Mouse (Mus musculus) liver, embryonic 11.5 days (tissue): ENCODE measurements around the gene Gas6. TPM values are rescaled to one million over a fixed set of nuclear protein-coding genes. Genes with fewer than 3 reads are reported as not detected.

ENCODE experiments used
- ATAC-seq: fragments of 200-750 bp; cut with Nextera tagmentation; replicated peaks from 2 replicates; pipeline ENCODE4 v1.8.0; 2017; ENCODE audit warnings: moderate number of reproducible peaks, mild to moderate bottlenecking, moderate TSS enrichment, moderate library complexity; ENCODE audit not compliant: low FRiP score
- DNase-seq: peaks from one replicate; pipeline ENCODE4 v3.0.0-alpha.2; 2017; ENCODE audit warnings: low spot score
- H3K27ac ChIP-seq: fragments of 300-500 bp; sonication (generic); 2 replicates; pipeline ENCODE4 v1.5.1; 2014; ENCODE audit warnings: mild to moderate bottlenecking, low read depth, low read length, control low read depth
- H3K27me3 ChIP-seq: fragments of 300-500 bp; sonication (generic); replicated peaks from 2 replicates; pipeline ENCODE4 v1.6.1; 2014; ENCODE audit warnings: low read length, mixed read lengths; ENCODE audit not compliant: control insufficient read depth, insufficient read depth
- H3K36me3 ChIP-seq: fragments of 300-500 bp; sonication (generic); 2 replicates; pipeline ENCODE4 v1.6.1; 2014; ENCODE audit warnings: mild to moderate bottlenecking, low read length, moderate library complexity, mixed read lengths; ENCODE audit not compliant: control insufficient read depth, insufficient read depth
- H3K4me1 ChIP-seq: fragments of 300-500 bp; sonication (generic); replicated peaks from 2 replicates; pipeline ENCODE4 v1.6.1; 2014; ENCODE audit warnings: low read length, mixed read lengths; ENCODE audit not compliant: control insufficient read depth, insufficient read depth
- H3K4me2 ChIP-seq: fragments of 300-500 bp; sonication (generic); 2 replicates; pipeline ENCODE4 v1.6.1; 2014; ENCODE audit warnings: mild to moderate bottlenecking, control low read depth, moderate library complexity
- H3K4me3 ChIP-seq: fragments of 300-500 bp; sonication (generic); 2 replicates; pipeline ENCODE4 v1.5.1; 2014; ENCODE audit warnings: low read depth, low read length, control low read depth
- H3K9ac ChIP-seq: fragments of 300-500 bp; sonication (generic); 2 replicates; pipeline ENCODE4 v1.6.1; 2014; ENCODE audit warnings: low read depth, low read length, control low read depth
- H3K9me3 ChIP-seq: fragments of 300-500 bp; sonication (generic); 2 replicates; pipeline ENCODE4 v1.6.1; 2016; ENCODE audit warnings: low read length, inconsistent platforms, mixed read lengths; ENCODE audit not compliant: control insufficient read depth
- WGBS: fragments of 180-500 bp; shearing (Covaris S2); extraction: QIAGEN DNeasy Blood & Tissue Kit; methylation state at CpG from one replicate; pipeline ENCODE4 v1.1.7; 2014; 5-methylcytosine and 5-hydroxymethylcytosine counted together
- polyA plus RNA-seq: library from polyadenylated mRNA; unstranded; fragments of >200 nt; fragmentation: Nextera tagmentation; extraction: Ambion mirVana; gene quantifications from 2 replicates; pipeline ENCODE4 v1.2.1, GENCODE M21; 2014

Gene Gas6
- polyA plus RNA-seq, 1 experiment from 2014 or later = 5.5 TPM

GRCm38 (mm10) chr8:13493011-13493410 is 1.3 kb downstream of the Gas6 start:
- ATAC-seq = no peak
- no peak overlapping the region for H3K4me2 ChIP-seq
- H3K27ac ChIP-seq = no peak overlapping the region
- H3K27me3 ChIP-seq = peaks cover 42% of the 10 kb centered on the region
- H3K4me1 ChIP-seq = no peaks in the 10 kb centered on the region; the same call in 1 of the 2 replicates
- DNase-seq = no peak
- 58% methylated on average over 11 of the region's 11 CpGs for WGBS
- H3K9ac ChIP-seq = no peak overlapping the region
- H3K36me3 ChIP-seq = no peaks in the 10 kb centered on the region
- no peaks in the 10 kb centered on the region for H3K9me3 ChIP-seq
- H3K4me3 ChIP-seq = no peak overlapping the region

- 43% methylated on average over 9 of the region's 9 CpGs for WGBS
- Histone ChIP-seq H3K36me3 (no peaks in the 10 kb centered on the region), H3K27ac (no peak overlapping the region), H3K4me1 (no peaks in the 10 kb centered on the region; the same call in 1 of the 2 replicates), H3K4me2 (no peak overlapping the region), H3K9ac (no peak overlapping the region), H3K9me3 (no peaks in the 10 kb centered on the region), H3K4me3 (no peak overlapping the region), H3K27me3 (peaks cover 42% of the 10 kb centered on the region)
- ATAC-seq = no peak
- no peak for DNase-seq
Observed at GRCm38 (mm10) chr8:13492198-13492995, 1.9 kb downstream of the Gas6 start.

DNA sequence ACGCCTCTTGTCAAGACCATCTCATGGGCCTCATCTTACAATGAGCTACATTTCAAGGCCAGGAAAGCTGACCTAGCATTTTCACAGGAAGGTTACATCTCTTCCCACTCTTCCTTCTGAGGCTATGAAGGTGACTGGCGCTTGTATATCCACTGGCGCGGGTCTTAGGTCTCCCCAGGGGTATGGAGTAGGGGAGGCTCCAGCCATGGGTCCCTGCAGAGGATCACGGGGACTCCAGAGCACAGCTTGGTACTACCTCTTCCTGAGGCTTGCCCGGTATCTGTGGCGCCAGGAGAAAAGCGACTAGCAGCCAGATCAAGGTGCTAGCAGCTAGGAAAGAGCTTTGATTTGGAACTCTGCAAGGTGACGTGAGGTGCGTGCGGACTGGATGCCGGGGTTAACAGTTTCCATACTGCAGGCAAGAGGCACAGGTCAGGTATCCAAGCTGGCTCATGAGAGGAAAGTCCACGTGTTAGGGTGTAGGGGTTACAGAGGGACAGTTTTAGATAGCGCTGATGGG is 2.7 kb downstream of the Gas6 start:
- Histone ChIP-seq H3K9me3 (no peaks in the 10 kb centered on the region), H3K27ac (no peak overlapping the region), H3K36me3 (no peaks in the 10 kb centered on the region), H3K27me3 (peaks cover 42% of the 10 kb centered on the region), H3K4me3 (no peak overlapping the region), H3K4me1 (no peaks in the 10 kb centered on the region; the same call in 1 of the 2 replicates), H3K9ac (no peak overlapping the region), H3K4me2 (no peak overlapping the region)
- 72% methylated on average over 14 of the region's 14 CpGs for WGBS
- no peak for ATAC-seq
- DNase-seq = no peak

GRCm38 (mm10) chr8:13489986-13490910 is 4.0 kb downstream of the Gas6 start:
- 20% methylated on average over 13 of the region's 13 CpGs for WGBS
- Histone ChIP-seq H3K36me3 (no peaks in the 10 kb centered on the region), H3K4me3 (no peak overlapping the region), H3K9me3 (no peaks in the 10 kb centered on the region), H3K27ac (no peak overlapping the region), H3K27me3 (peaks cover 39% of the 10 kb centered on the region), H3K4me2 (no peak overlapping the region), H3K9ac (no peak overlapping the region), H3K4me1 (no peaks in the 10 kb centered on the region; the same call in 1 of the 2 replicates)
- DNase-seq = no peak
- ATAC-seq = no peak

DNA sequence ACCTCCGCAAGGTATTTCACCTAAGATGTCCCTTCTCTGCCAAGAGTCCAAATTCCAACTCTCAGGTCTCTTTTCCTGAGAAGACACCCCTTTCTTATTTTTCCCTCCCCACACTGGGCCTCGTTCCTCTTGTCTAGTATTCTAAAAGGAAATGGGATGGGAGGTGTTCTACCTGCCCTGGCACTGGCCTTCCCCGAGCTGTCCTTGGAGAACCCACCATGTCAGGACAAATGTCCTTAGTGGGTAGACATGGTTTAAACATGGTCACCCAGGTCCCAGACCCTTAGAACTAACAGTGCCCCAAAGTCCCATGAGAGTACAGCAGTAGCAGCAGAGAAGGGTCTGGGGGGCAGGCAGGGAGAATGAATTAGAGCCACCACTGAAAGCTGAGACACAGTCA is 4.9 kb downstream of the Gas6 start:
- Histone ChIP-seq H3K4me3 (no peak overlapping the region), H3K9me3 (no peaks in the 10 kb centered on the region), H3K36me3 (no peaks in the 10 kb centered on the region), H3K27me3 (peaks cover 30% of the 10 kb centered on the region), H3K4me2 (no peak overlapping the region), H3K4me1 (no peaks in the 10 kb centered on the region; the same call in 1 of the 2 replicates), H3K9ac (no peak overlapping the region), H3K27ac (no peak overlapping the region)
- DNase-seq = no peak
- no peak for ATAC-seq
- 78% methylated on average over 3 of the region's 3 CpGs for WGBS

DNA sequence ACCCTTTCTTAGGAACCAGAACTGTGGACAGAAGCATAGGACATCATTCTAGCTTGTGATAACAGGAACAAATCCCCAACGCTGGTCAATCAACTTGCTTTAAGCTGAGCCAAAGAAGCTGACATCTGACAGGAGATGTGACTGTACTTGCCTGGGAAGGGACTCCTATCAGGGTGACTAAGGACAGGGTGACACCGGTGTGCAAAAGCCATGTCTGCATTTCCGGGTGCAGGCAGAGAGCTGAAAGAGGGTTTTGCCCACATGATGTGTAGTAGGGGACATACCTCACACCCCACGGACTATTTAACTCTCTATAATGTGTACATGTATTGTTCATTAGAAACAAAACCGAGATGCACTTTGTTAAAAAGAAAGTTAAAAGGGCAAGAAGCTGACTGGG is 11.1 kb downstream of the Gas6 start:
- Histone ChIP-seq H3K36me3 (no peaks in the 10 kb centered on the region), H3K4me1 (no peaks in the 10 kb centered on the region), H3K9me3 (no peaks in the 10 kb centered on the region), H3K27me3 (no peaks in the 10 kb centered on the region), H3K4me2 (no peak overlapping the region), H3K9ac (no peak overlapping the region), H3K27ac (no peak overlapping the region), H3K4me3 (no peak overlapping the region)
- WGBS = 79% methylated on average over 5 of the region's 5 CpGs
- ATAC-seq = no peak
- DNase-seq = no peak

GRCm38 (mm10) chr8:13482101-13482801 is 12.0 kb downstream of the Gas6 start:
- DNase-seq = no peak
- Histone ChIP-seq H3K27me3 (no peaks in the 10 kb centered on the region), H3K27ac (no peak overlapping the region), H3K36me3 (no peaks in the 10 kb centered on the region), H3K4me2 (no peak overlapping the region), H3K4me1 (no peaks in the 10 kb centered on the region), H3K4me3 (no peak overlapping the region), H3K9me3 (no peaks in the 10 kb centered on the region), H3K9ac (no peak overlapping the region)
- no peak for ATAC-seq
- 79% methylated on average over 2 of the region's 2 CpGs for WGBS

DNA sequence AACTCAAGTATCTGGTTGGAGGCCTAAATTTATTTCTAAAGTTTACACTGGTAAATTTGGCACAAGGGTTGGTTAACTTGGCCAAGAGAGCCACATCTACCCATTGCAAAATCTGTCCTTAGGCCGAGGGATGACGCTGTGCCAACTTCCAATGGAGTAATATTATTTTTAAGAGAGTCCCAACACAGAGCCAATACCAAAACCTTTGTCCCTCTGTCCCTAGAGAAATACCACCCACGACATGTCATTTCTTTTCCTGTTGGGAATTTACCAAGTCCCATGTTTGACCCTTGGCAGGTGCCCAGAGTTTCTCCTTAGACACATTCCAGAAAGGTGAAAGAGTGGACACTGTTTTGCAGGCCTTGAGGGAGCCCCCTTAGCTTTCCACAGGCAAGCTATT is 12.7 kb downstream of the Gas6 start:
- no peak for DNase-seq
- ATAC-seq = no peak
- Histone ChIP-seq H3K4me2 (no peak overlapping the region), H3K27me3 (no peaks in the 10 kb centered on the region), H3K4me1 (no peaks in the 10 kb centered on the region), H3K27ac (no peak overlapping the region), H3K4me3 (no peak overlapping the region), H3K9me3 (no peaks in the 10 kb centered on the region), H3K36me3 (no peaks in the 10 kb centered on the region), H3K9ac (no peak overlapping the region)
- WGBS = 90% methylated on average over 3 of the region's 3 CpGs
